Mouse (Mus musculus): ENCODE results near the gene Npvf. TPM values are rescaled to one million over a fixed set of nuclear protein-coding genes. Genes with fewer than 3 reads are reported as not detected.
"Not testable (repeated sequence)": the region's sequence is repeated elsewhere in the genome, so short reads cannot be mapped to it uniquely, and the experiment has no call there.

Npvf gene
- polyA plus RNA-seq, 1 experiment from 2014 or later: not detected

GRCm38 (mm10) chr6:50647656-50648055 is 6.6 kb downstream of the Npvf start:
- H3K4me1 ChIP-seq (ENCODE audit: control insufficient read depth, insufficient read depth, low read length): no peaks in the 10 kb centered on the region
- no peak overlapping the region for H3K4me2 ChIP-seq (ENCODE audit: low read depth, low read length)
- H3K27me3 ChIP-seq (ENCODE audit: control insufficient read depth, insufficient read depth, low read length): no peaks in the 10 kb centered on the region
- H3K27ac ChIP-seq (ENCODE audit: low read length): no peak overlapping the region
- ATAC-seq (replicated peaks; ENCODE audit: extremely low read depth, insufficient read depth, low FRiP score): no peak
- H3K4me3 ChIP-seq (ENCODE audit: low read length): no peak overlapping the region
- no peak overlapping the region for H3K9ac ChIP-seq (ENCODE audit: low read length)
- H3K36me3 ChIP-seq (ENCODE audit: control insufficient read depth, insufficient read depth): no peaks in the 10 kb centered on the region
- WGBS: 76% methylated on average over 6 of the region's 6 CpGs
- H3K9me3 ChIP-seq (replicated peaks; ENCODE audit: control insufficient read depth, low read length): no peaks in the 10 kb centered on the region

- Histone ChIP-seq H3K27me3 (ENCODE audit: control insufficient read depth, insufficient read depth, low read length) (no peaks in the 10 kb centered on the region), H3K36me3 (ENCODE audit: control insufficient read depth, insufficient read depth) (no peaks in the 10 kb centered on the region), H3K27ac (ENCODE audit: low read length) (no peak overlapping the region), H3K9ac (ENCODE audit: low read length) (no peak overlapping the region), H3K4me2 (ENCODE audit: low read depth, low read length) (no peak overlapping the region), H3K4me3 (ENCODE audit: low read length) (no peak overlapping the region), H3K4me1 (ENCODE audit: control insufficient read depth, insufficient read depth, low read length) (no peaks in the 10 kb centered on the region), H3K9me3 (replicated peaks; ENCODE audit: control insufficient read depth, low read length) (no peaks in the 10 kb centered on the region)
- ATAC-seq (replicated peaks; ENCODE audit: extremely low read depth, insufficient read depth, low FRiP score): no peak
- WGBS: 55% methylated on average over 3 of the region's 3 CpGs
Observed at GRCm38 (mm10) chr6:50646659-50647058, 7.6 kb downstream of the Npvf start.

GRCm38 (mm10) chr6:50644701-50645100 is 9.5 kb downstream of the Npvf start:
- H3K4me1 ChIP-seq (ENCODE audit: control insufficient read depth, insufficient read depth, low read length): no peaks in the 10 kb centered on the region
- no peaks in the 10 kb centered on the region for H3K9me3 ChIP-seq (replicated peaks; ENCODE audit: control insufficient read depth, low read length)
- H3K4me3 ChIP-seq (ENCODE audit: low read length): no peak overlapping the region
- H3K36me3 ChIP-seq (ENCODE audit: control insufficient read depth, insufficient read depth): no peaks in the 10 kb centered on the region
- H3K9ac ChIP-seq (ENCODE audit: low read length): no peak overlapping the region
- H3K27me3 ChIP-seq (ENCODE audit: control insufficient read depth, insufficient read depth, low read length): no peaks in the 10 kb centered on the region
- 68% methylated on average over 3 of the region's 3 CpGs for WGBS
- no peak overlapping the region for H3K4me2 ChIP-seq (ENCODE audit: low read depth, low read length)
- ATAC-seq (replicated peaks; ENCODE audit: extremely low read depth, insufficient read depth, low FRiP score): no peak
- H3K27ac ChIP-seq (ENCODE audit: low read length): no peak overlapping the region

- WGBS: 63% methylated on average over 5 of the region's 5 CpGs
- Histone ChIP-seq H3K4me2 (ENCODE audit: low read depth, low read length) (no peak overlapping the region), H3K9me3 (replicated peaks; ENCODE audit: control insufficient read depth, low read length) (no peaks in the 10 kb centered on the region), H3K4me1 (ENCODE audit: control insufficient read depth, insufficient read depth, low read length) (no peaks in the 10 kb centered on the region), H3K4me3 (ENCODE audit: low read length) (no peak overlapping the region), H3K27me3 (ENCODE audit: control insufficient read depth, insufficient read depth, low read length) (no peaks in the 10 kb centered on the region), H3K36me3 (ENCODE audit: control insufficient read depth, insufficient read depth) (no peaks in the 10 kb centered on the region), H3K9ac (ENCODE audit: low read length) (no peak overlapping the region), H3K27ac (ENCODE audit: low read length) (no peak overlapping the region)
- no peak for ATAC-seq (replicated peaks; ENCODE audit: extremely low read depth, insufficient read depth, low FRiP score)
Observed at GRCm38 (mm10) chr6:50641898-50642297, 12.3 kb downstream of the Npvf start.

GRCm38 (mm10) chr6:50640377-50640776 is 13.9 kb downstream of the Npvf start:
- Histone ChIP-seq H3K4me1 (ENCODE audit: control insufficient read depth, insufficient read depth, low read length) (no peaks in the 10 kb centered on the region), H3K9me3 (replicated peaks; ENCODE audit: control insufficient read depth, low read length) (no peaks in the 10 kb centered on the region), H3K9ac (ENCODE audit: low read length) (no peak overlapping the region), H3K27me3 (ENCODE audit: control insufficient read depth, insufficient read depth, low read length) (no peaks in the 10 kb centered on the region), H3K36me3 (ENCODE audit: control insufficient read depth, insufficient read depth) (no peaks in the 10 kb centered on the region), H3K4me2 (ENCODE audit: low read depth, low read length) (no peak overlapping the region), H3K27ac (ENCODE audit: low read length) (no peak overlapping the region), H3K4me3 (ENCODE audit: low read length) (no peak overlapping the region)
- 74% methylated on average over 4 of the region's 4 CpGs for WGBS
- ATAC-seq (replicated peaks; ENCODE audit: extremely low read depth, insufficient read depth, low FRiP score): no peak

GRCm38 (mm10) chr6:50639656-50640055 is 14.6 kb downstream of the Npvf start:
- no peaks in the 10 kb centered on the region for H3K27me3 ChIP-seq (ENCODE audit: control insufficient read depth, insufficient read depth, low read length)
- H3K4me3 ChIP-seq (ENCODE audit: low read length): no peak overlapping the region
- no peaks in the 10 kb centered on the region for H3K9me3 ChIP-seq (replicated peaks; ENCODE audit: control insufficient read depth, low read length)
- no peak overlapping the region for H3K9ac ChIP-seq (ENCODE audit: low read length)
- no peaks in the 10 kb centered on the region for H3K36me3 ChIP-seq (ENCODE audit: control insufficient read depth, insufficient read depth)
- no peak overlapping the region for H3K4me2 ChIP-seq (ENCODE audit: low read depth, low read length)
- no peaks in the 10 kb centered on the region for H3K4me1 ChIP-seq (ENCODE audit: control insufficient read depth, insufficient read depth, low read length)
- no peak overlapping the region for H3K27ac ChIP-seq (ENCODE audit: low read length)
- no peak for ATAC-seq (replicated peaks; ENCODE audit: extremely low read depth, insufficient read depth, low FRiP score)
- WGBS: 16% methylated on average over 2 of the region's 2 CpGs

- H3K4me2 ChIP-seq (ENCODE audit: low read depth, low read length); H3K4me1 ChIP-seq (ENCODE audit: control insufficient read depth, insufficient read depth, low read length); H3K4me3 ChIP-seq (ENCODE audit: low read length); H3K36me3 ChIP-seq (ENCODE audit: control insufficient read depth, insufficient read depth); H3K9me3 ChIP-seq (replicated peaks; ENCODE audit: control insufficient read depth, low read length); H3K9ac ChIP-seq (ENCODE audit: low read length); H3K27me3 ChIP-seq (ENCODE audit: control insufficient read depth, insufficient read depth, low read length); ATAC-seq (replicated peaks; ENCODE audit: extremely low read depth, insufficient read depth, low FRiP score); H3K27ac ChIP-seq (ENCODE audit: low read length): not testable (repeated sequence)
- 74% methylated on average over 2 of the region's 2 CpGs for WGBS
Observed at GRCm38 (mm10) chr6:50626170-50626569, 28.1 kb downstream of the Npvf start.

- not testable (repeated sequence) for ATAC-seq (replicated peaks; ENCODE audit: extremely low read depth, insufficient read depth, low FRiP score); H3K4me1 ChIP-seq (ENCODE audit: control insufficient read depth, insufficient read depth, low read length); H3K9ac ChIP-seq (ENCODE audit: low read length); H3K9me3 ChIP-seq (replicated peaks; ENCODE audit: control insufficient read depth, low read length); H3K4me2 ChIP-seq (ENCODE audit: low read depth, low read length); H3K4me3 ChIP-seq (ENCODE audit: low read length); H3K36me3 ChIP-seq (ENCODE audit: control insufficient read depth, insufficient read depth); H3K27me3 ChIP-seq (ENCODE audit: control insufficient read depth, insufficient read depth, low read length); H3K27ac ChIP-seq (ENCODE audit: low read length)
- WGBS: 86% methylated on average over 1 of the region's 1 CpGs
Observed at GRCm38 (mm10) chr6:50618273-50618672, 36.0 kb downstream of the Npvf start.

- Histone ChIP-seq H3K4me1 (ENCODE audit: control insufficient read depth, insufficient read depth, low read length) (peaks cover 9% of the 10 kb centered on the region), H3K36me3 (ENCODE audit: control insufficient read depth, insufficient read depth) (no peaks in the 10 kb centered on the region), H3K27ac (ENCODE audit: low read length) (no peak overlapping the region), H3K4me2 (ENCODE audit: low read depth, low read length) (no peak overlapping the region), H3K4me3 (ENCODE audit: low read length) (no peak overlapping the region), H3K9me3 (replicated peaks; ENCODE audit: control insufficient read depth, low read length) (no peaks in the 10 kb centered on the region), H3K9ac (ENCODE audit: low read length) (no peak overlapping the region), H3K27me3 (ENCODE audit: control insufficient read depth, insufficient read depth, low read length) (no peaks in the 10 kb centered on the region)
- WGBS: 27% methylated on average over 4 of the region's 4 CpGs
- no peak for ATAC-seq (replicated peaks; ENCODE audit: extremely low read depth, insufficient read depth, low FRiP score)
Observed at GRCm38 (mm10) chr6:50601620-50602019, 52.6 kb downstream of the Npvf start.

Measured in heart, embryonic 16.5 days (tissue).